Mouse (Mus musculus) thymus, adult 2 months (tissue): ENCODE measurements around the gene Srms. TPM values are rescaled to one million over a fixed set of nuclear protein-coding genes. Genes with fewer than 3 reads are reported as not detected.

ENCODE experiments used
- DNase-seq: peaks from one replicate; pipeline ENCODE4 v3.0.0; 2021
- H3K27ac ChIP-seq: fragments of 200-500 bp; 2 replicates; pipeline ENCODE4 v1.5.1; 2012; ENCODE audit warnings: low read length, control low read depth; ENCODE audit not compliant: control insufficient read depth, insufficient read depth
- H3K27me3 ChIP-seq: fragments of 200-500 bp; 2 replicates; pipeline ENCODE4 v1.6.1; 2012; ENCODE audit warnings: mild to moderate bottlenecking, low read length, moderate library complexity, mixed read lengths; ENCODE audit not compliant: control insufficient read depth, insufficient read depth
- H3K36me3 ChIP-seq: fragments of 200-500 bp; 2 replicates; pipeline ENCODE4 v1.6.1; 2012; ENCODE audit warnings: mild to moderate bottlenecking, low read length, moderate library complexity; ENCODE audit not compliant: control insufficient read depth, insufficient read depth
- H3K4me1 ChIP-seq: fragments of 200-500 bp; replicated peaks from 2 replicates; pipeline ENCODE4 v1.6.1; 2012; ENCODE audit warnings: low read length; ENCODE audit not compliant: control insufficient read depth, insufficient read depth
- H3K4me3 ChIP-seq: fragments of 200-500 bp; 2 replicates; pipeline ENCODE4 v1.5.1; 2012; ENCODE audit warnings: mild to moderate bottlenecking, low read length, control low read depth, moderate library complexity; ENCODE audit not compliant: control insufficient read depth, insufficient read depth
- CTCF ChIP-seq: fragments of 200-500 bp; IDR thresholded peaks from 2 replicates; pipeline ENCODE4 v1.5.1; 2012; ENCODE audit warnings: mild to moderate bottlenecking, control low read depth, low read length, moderate library complexity, borderline replicate concordance; ENCODE audit not compliant: control insufficient read depth, poor library complexity, insufficient read depth; ENCODE audit errors: extremely low read depth
- POLR2A ChIP-seq: fragments of 200-500 bp; IDR thresholded peaks from 2 replicates; pipeline ENCODE4 v1.6.1; 2012; ENCODE audit warnings: mild to moderate bottlenecking, low read length, control low read depth, moderate library complexity; ENCODE audit not compliant: control insufficient read depth, poor library complexity, insufficient read depth; ENCODE audit errors: extremely low read depth
- WGBS: fragments of 180-500 bp; shearing (Covaris S2); methylation state at CpG from one replicate; pipeline ENCODE4 v1.1.7; 2018; 5-methylcytosine and 5-hydroxymethylcytosine counted together
- polyA plus RNA-seq: library from polyadenylated mRNA; depleted of rRNA; stranded (reverse); fragments of >200 nt; gene quantifications from 2 replicates; pipeline ENCODE4 v1.2.3, GENCODE M21; 2012

The Srms gene
- polyA plus RNA-seq, 1 experiment: 0.86 TPM

DNA sequence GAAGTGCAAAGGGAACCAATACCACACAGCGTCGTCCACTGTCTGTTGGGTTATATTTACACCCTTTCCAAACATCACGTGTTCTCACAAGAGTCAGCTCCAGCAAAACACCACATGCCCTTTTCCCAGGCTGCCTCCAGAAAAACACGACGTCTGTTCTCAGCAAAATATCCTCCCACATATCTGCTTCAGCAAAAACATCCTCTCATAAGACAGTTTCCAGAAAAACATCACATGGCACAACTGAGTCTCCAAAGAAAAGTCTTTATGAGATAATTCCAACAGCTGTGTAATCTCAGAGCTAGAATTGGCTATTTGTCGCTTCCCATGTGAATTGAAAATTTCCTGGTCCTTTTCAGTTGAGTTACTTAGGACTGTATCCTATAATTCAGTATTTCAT, 32.1 kb downstream of the Srms start:
- no peak overlapping the region for H3K27ac ChIP-seq
- H3K36me3 ChIP-seq: no peaks in the 10 kb centered on the region
- TF ChIP-seq CTCF: no peak
- no peak for TF ChIP-seq POLR2A
- 89% methylated on average over 6 of the region's 6 CpGs for WGBS
- DNase-seq: no peak
- H3K27me3 ChIP-seq: no peaks in the 10 kb centered on the region
- no peak overlapping the region for H3K4me3 ChIP-seq
- no peaks in the 10 kb centered on the region for H3K4me1 ChIP-seq

DNA sequence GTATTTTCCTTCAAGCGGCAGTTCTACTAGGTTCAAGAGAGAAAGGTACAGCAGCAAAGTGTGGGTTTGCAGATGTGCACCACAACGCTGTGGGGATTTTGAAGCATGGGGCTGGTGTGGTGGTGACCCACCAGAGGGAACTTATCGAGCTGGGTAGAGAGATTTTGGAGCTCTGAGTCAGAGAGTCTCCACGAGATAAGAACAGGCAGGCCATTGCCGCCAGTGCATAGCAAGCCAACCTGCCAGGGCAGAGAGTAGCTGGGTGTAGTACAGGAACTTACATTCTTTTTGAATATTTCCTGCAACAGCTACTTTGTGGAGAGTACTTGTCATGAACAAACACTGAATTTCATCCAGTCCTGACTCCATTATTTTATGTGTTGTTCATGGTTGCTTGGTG, 34.5 kb downstream of the Srms start:
- Histone ChIP-seq H3K27ac (no peak overlapping the region), H3K4me3 (no peak overlapping the region), H3K36me3 (no peaks in the 10 kb centered on the region), H3K27me3 (no peaks in the 10 kb centered on the region), H3K4me1 (no peaks in the 10 kb centered on the region)
- TF ChIP-seq CTCF: no peak
- no peak for TF ChIP-seq POLR2A
- 66% methylated on average over 5 of the region's 5 CpGs for WGBS
- no peak for DNase-seq

DNA sequence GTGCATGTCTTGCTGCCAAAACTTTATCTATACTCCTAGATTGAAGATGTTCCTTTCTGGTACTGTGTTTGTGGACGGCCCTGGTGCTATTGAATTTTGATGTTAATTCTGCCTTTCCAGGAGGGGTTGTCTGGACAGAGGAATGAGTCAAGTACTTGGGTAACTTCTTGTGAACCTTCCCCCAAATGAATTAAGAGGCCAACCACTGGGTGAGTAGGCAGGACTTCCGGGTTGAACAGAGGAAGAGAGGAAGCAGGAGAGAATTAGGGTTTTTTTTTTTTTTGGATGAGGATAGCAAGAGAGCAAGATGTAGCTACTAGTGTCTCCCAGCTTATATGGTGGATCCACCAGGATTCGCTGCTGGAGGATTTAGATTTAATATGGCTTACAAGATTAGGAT, 35.0 kb downstream of the Srms start:
- Histone ChIP-seq H3K4me3 (no peak overlapping the region), H3K36me3 (no peaks in the 10 kb centered on the region), H3K27ac (no peak overlapping the region), H3K27me3 (no peaks in the 10 kb centered on the region), H3K4me1 (no peaks in the 10 kb centered on the region)
- TF ChIP-seq CTCF (no peak), POLR2A (no peak)
- WGBS: 75% methylated on average over 3 of the region's 3 CpGs
- no peak for DNase-seq

DNA sequence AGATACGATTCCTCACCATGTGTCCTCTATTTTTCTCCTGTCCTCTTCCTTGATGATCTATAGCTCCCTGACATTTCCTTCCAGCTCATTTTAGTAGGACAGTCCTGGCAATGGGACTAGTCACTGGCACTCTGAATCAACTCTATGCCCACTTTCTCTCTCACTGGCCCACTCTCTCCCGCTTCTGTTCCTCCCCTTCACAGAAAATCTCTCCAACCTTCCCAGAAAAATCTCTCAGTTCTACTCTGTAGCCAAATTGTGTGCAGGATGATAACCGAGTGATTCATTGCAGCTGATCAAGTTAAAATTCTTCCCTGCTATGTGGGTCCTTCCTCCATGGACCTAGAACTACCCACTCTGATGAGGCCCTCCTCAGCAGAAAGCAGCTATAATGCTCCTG, 38.3 kb downstream of the Srms start:
- WGBS: 88% methylated on average over 3 of the region's 3 CpGs
- Histone ChIP-seq H3K27ac (no peak overlapping the region), H3K27me3 (no peaks in the 10 kb centered on the region), H3K36me3 (no peaks in the 10 kb centered on the region), H3K4me3 (no peak overlapping the region), H3K4me1 (no peaks in the 10 kb centered on the region)
- no peak for DNase-seq
- TF ChIP-seq CTCF (no peak), POLR2A (no peak)

DNA sequence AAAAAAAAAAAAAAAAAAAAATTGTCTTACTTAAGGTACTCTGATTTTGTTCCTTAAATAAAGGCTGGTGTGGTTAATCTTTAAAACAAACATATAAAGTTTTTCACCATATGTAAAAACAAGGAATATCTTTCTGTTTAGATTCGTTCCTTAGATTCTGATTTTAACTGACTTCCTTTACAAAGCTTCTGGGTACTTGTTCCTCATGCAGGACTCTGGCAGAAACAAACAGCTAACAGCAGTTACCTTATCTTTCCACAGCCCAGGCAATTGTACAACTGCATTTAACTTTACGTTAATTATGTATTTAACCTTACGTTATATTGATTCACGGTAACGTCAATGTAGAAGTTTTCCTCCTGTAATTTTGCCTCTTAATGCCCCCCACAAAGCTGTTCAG, 46.5 kb downstream of the Srms start:
- H3K4me1 ChIP-seq: no peaks in the 10 kb centered on the region
- no peaks in the 10 kb centered on the region for H3K36me3 ChIP-seq
- 79% methylated on average over 5 of the region's 5 CpGs for WGBS
- no peak for DNase-seq
- no peak for TF ChIP-seq CTCF
- no peak for TF ChIP-seq POLR2A
- no peak overlapping the region for H3K27ac ChIP-seq
- H3K27me3 ChIP-seq: no peaks in the 10 kb centered on the region
- H3K4me3 ChIP-seq: no peak overlapping the region

DNA sequence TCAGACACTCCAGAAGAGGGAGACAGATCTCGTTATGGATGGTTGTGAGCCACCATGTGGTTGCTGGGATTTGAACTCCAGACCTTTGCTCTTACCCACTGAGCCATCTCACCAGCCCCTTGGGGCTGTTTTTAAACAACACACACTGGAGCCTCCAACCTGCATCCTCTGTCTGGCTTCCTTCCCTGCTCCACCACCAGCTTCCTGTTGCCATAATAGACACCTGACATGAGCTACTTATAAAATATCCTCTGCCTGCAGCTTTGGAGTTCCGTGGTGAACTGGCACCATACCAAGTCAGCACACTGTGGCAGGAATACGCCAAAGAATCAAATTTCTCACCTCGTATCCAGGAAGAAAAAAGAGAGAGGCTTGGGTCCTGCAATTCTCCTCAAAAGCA, 52.2 kb downstream of the Srms start:
- Histone ChIP-seq H3K4me3 (no peak overlapping the region), H3K27me3 (peaks cover 14% of the 10 kb centered on the region; the same call in 1 of the 2 replicates), H3K27ac (no peak overlapping the region), H3K36me3 (no peaks in the 10 kb centered on the region), H3K4me1 (no peaks in the 10 kb centered on the region)
- WGBS: 30% methylated on average over 4 of the region's 4 CpGs
- no peak for DNase-seq
- TF ChIP-seq CTCF (no peak), POLR2A (no peak)

DNA sequence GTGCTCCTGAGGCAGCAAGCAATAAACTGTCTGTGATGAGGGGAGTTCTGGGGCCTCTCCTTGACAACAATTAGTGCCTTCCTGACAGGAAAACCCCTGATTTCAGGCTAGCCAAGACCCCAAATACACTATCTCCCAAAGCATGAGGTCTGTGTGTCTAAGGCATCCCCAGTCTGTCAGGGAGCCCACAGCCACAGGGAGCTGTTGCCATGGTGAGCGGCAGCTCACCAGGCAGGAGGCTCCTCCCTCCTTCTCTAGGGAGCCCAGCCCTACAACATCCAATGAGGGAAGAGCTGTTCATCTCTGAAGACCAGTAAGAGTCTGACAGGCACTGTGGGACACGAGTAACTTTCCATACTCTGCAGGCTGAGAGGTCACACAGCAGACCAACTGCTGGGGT, 53.2 kb downstream of the Srms start:
- H3K4me1 ChIP-seq: no peaks in the 10 kb centered on the region
- WGBS: 40% methylated on average over 2 of the region's 2 CpGs
- no peak overlapping the region for H3K27ac ChIP-seq
- H3K27me3 ChIP-seq: peaks cover 14% of the 10 kb centered on the region; the same call in 1 of the 2 replicates
- no peak overlapping the region for H3K4me3 ChIP-seq
- DNase-seq: no peak
- no peaks in the 10 kb centered on the region for H3K36me3 ChIP-seq
- TF ChIP-seq POLR2A (no peak), CTCF (no peak)
